In genomic region chr16:18896429-18896828, GRCm38 (mm10) we compare ENCODE assay signal across 8 mouse cellular contexts. TPM values are rescaled to one million over a fixed set of nuclear protein-coding genes. Genes with fewer than 3 reads are reported as not detected.
DNase-seq lines count a peak whose midpoint lies in the region; ATAC-seq and TF ChIP-seq lines count a peak whose summit lies in the region.
"Had no signal": no experiment of that assay in that cellular context is flagged by ENCODE, and none has a peak within 500 bp of the region (broad histone marks: within the 10 kb centered on the region; RNA-seq: fewer than 3 reads in every experiment).

No protein-coding gene starts in this region.

- peaks cover 17% of the 10 kb centered on the region for H3K36me3 ChIP-seq in liver, embryonic 14.5 days (replicated peaks; ENCODE audit: control insufficient read depth, insufficient read depth, low read depth)
- H3K36me3 ChIP-seq in liver, embryonic 11.5 days (ENCODE audit: control insufficient read depth, insufficient read depth, low read length) = peaks cover 19% of the 10 kb centered on the region; the same call in 1 of the 2 replicates
- H3K36me3 ChIP-seq in hindbrain, embryonic 14.5 days (replicated peaks; ENCODE audit: control insufficient read depth, insufficient read depth) = peaks cover 62% of the 10 kb centered on the region

- no peak overlapping the region for H3K9ac ChIP-seq in liver, embryonic 14.5 days (replicated peaks)
- H3K9ac ChIP-seq in liver, embryonic 11.5 days (ENCODE audit: low read depth, low read length) = no peak overlapping the region
- H3K9ac ChIP-seq in hindbrain, embryonic 14.5 days = no peak overlapping the region
- H3K9ac ChIP-seq: forebrain, postnatal 0 days had no signal

- H3K9me3 ChIP-seq in liver, embryonic 14.5 days (ENCODE audit: control insufficient read depth, low read length) = no peaks in the 10 kb centered on the region
- no peaks in the 10 kb centered on the region for H3K9me3 ChIP-seq in liver, embryonic 11.5 days (ENCODE audit: control insufficient read depth, low read length)
- H3K9me3 ChIP-seq in hindbrain, embryonic 14.5 days (ENCODE audit: control insufficient read depth, low read length) = no peaks in the 10 kb centered on the region

- TF ChIP-seq CTCF in liver, embryonic 14.5 days (IDR thresholded peaks at IDR 0.05; ENCODE audit: low read depth) = no peak
- TF ChIP-seq CTCF in brain, embryonic 14.5 days (IDR thresholded peaks at IDR 0.05; ENCODE audit: borderline replicate concordance, extremely low read depth, insufficient read depth, insufficient read length) = no peak

- H3K27ac ChIP-seq in liver, embryonic 14.5 days = no peak overlapping the region
- no peak overlapping the region for H3K27ac ChIP-seq in liver, embryonic 11.5 days (ENCODE audit: low read depth, low read length)
- no peak overlapping the region for H3K27ac ChIP-seq in hindbrain, embryonic 14.5 days

- peak; percentile 45; the same call in 1 of the 2 replicates for TF ChIP-seq EP300 in liver, embryonic 14.5 days (IDR thresholded peaks at IDR 0.05; ENCODE audit: low read depth)

- 60% methylated on average over 10 of the region's 10 CpGs for WGBS in liver, embryonic 14.5 days (ENCODE audit: insufficient replicate concordance)
- 80% methylated on average over 10 of the region's 10 CpGs for WGBS in liver, embryonic 11.5 days
- 80% methylated on average over 10 of the region's 10 CpGs for WGBS in hindbrain, embryonic 14.5 days

- H3K4me1 ChIP-seq in liver, embryonic 14.5 days (replicated peaks; ENCODE audit: control insufficient read depth in 2 of 2, insufficient read depth in 2 of 2, low read length in 1 of 2) = no peaks in the 10 kb centered on the region
- peaks cover 4% of the 10 kb centered on the region; the same call in 1 of the 2 replicates for H3K4me1 ChIP-seq in liver, embryonic 11.5 days (replicated peaks; ENCODE audit: control insufficient read depth, insufficient read depth, low read length)
- no peaks in the 10 kb centered on the region for H3K4me1 ChIP-seq in hindbrain, embryonic 14.5 days (replicated peaks; ENCODE audit: control insufficient read depth, insufficient read depth, low read length)

- DNase-seq in liver, embryonic 14.5 days (ENCODE audit: low read depth in 3 of 3, low spot score in 3 of 3) = peak in 1 of 3 experiments; percentile 13
- DNase-seq in liver, embryonic 11.5 days (ENCODE audit: low spot score) = no peak
- DNase-seq in brain, embryonic 14.5 days (ENCODE audit: low read depth) = peak; percentile 1
- peak; percentile 23 for DNase-seq in gastrocnemius, postnatal 10 days
- DNase-seq in mesoderm, embryonic 11.5 days (ENCODE audit: low read depth, low spot score) = peak; percentile 63
- no peak for DNase-seq in left cerebral cortex, adult 8-10 months (ENCODE audit: low spot score in 2 of 2)
- DNase-seq in hindbrain, embryonic 14.5 days (ENCODE audit: low spot score) = no peak
- DNase-seq: forebrain, postnatal 0 days had no signal

- TF ChIP-seq POLR2A in brain, embryonic 14.5 days (IDR thresholded peaks at IDR 0.05; ENCODE audit: borderline replicate concordance, extremely low read depth, insufficient read depth, insufficient read length, poor library complexity, severe bottlenecking) = no peak

- H3K4me3 ChIP-seq in liver, embryonic 14.5 days (ENCODE audit: insufficient read depth in 1 of 2, low read depth in 2 of 2, low read length in 2 of 2) = no peak overlapping the region
- no peak overlapping the region for H3K4me3 ChIP-seq in liver, embryonic 11.5 days (ENCODE audit: low read depth, low read length)
- no peak overlapping the region for H3K4me3 ChIP-seq in hindbrain, embryonic 14.5 days (replicated peaks; ENCODE audit: low read length)

- no peaks in the 10 kb centered on the region for H3K27me3 ChIP-seq in liver, embryonic 14.5 days (ENCODE audit: control insufficient read depth, insufficient read depth, low read length)
- no peaks in the 10 kb centered on the region for H3K27me3 ChIP-seq in liver, embryonic 11.5 days (replicated peaks; ENCODE audit: control insufficient read depth, insufficient read depth, low read length)
- no peaks in the 10 kb centered on the region for H3K27me3 ChIP-seq in hindbrain, embryonic 14.5 days (ENCODE audit: control insufficient read depth, insufficient read depth, low read length)

- ATAC-seq in liver, embryonic 14.5 days (ENCODE audit: insufficient read depth) = peak; percentile 28; the same call in 1 of the 2 replicates
- ATAC-seq in liver, embryonic 11.5 days (replicated peaks; ENCODE audit: low FRiP score) = no peak
- no peak for ATAC-seq in hindbrain, embryonic 14.5 days (ENCODE audit: low FRiP score)
- ATAC-seq: forebrain, postnatal 0 days had no signal

- H3K4me2 ChIP-seq in liver, embryonic 14.5 days (ENCODE audit: low read depth) = no peak overlapping the region
- H3K4me2 ChIP-seq in liver, embryonic 11.5 days = no peak overlapping the region
- no peak overlapping the region for H3K4me2 ChIP-seq in hindbrain, embryonic 14.5 days (replicated peaks)

RNA-seq across cellular contexts. Expression of gene Hira, which starts 19.6 kb away (rescaled TPM):
- 23.2 and 23.7 TPM in 2 replicates for polyA plus RNA-seq in liver, embryonic 14.5 days (2012; rRNA removed)
- polyA plus RNA-seq in liver, embryonic 14.5 days (2014; fragmentation: Nextera tagmentation; extraction: Ambion mirVana) = 4.9 and 5.9 TPM in 2 replicates
- polyA plus RNA-seq in liver, embryonic 11.5 days (2014; fragmentation: Nextera tagmentation; extraction: Ambion mirVana) = 9.4 and 13.1 TPM in 2 replicates
- polyA plus RNA-seq in brain, embryonic 14.5 days (2012; rRNA removed) = 119 and 120 TPM in 2 replicates
- 10 to 100 TPM; 22.3 to 27.8 TPM for total RNA-seq in gastrocnemius, postnatal 10 days (2021)
- total RNA-seq in left cerebral cortex, adult 8-10 months (2022) = 100 to 1,000 TPM in 1 of 4 experiments, 10 to 100 TPM in 3; 86.1 to 105 (median 86.3) TPM
- 21.3 and 22.8 TPM in 2 replicates for polyA plus RNA-seq in hindbrain, embryonic 14.5 days (2014; fragmentation: Nextera tagmentation; extraction: Ambion mirVana)

RNA-seq across cellular contexts. Expression of gene Mrpl40, which starts 19.8 kb away (rescaled TPM):
- 12.0 and 18.7 TPM in 2 replicates for polyA plus RNA-seq in liver, embryonic 14.5 days (2012; rRNA removed)
- polyA plus RNA-seq in liver, embryonic 14.5 days (2014; fragmentation: Nextera tagmentation; extraction: Ambion mirVana) = 52.7 and 53.8 TPM in 2 replicates
- 134 and 136 TPM in 2 replicates for polyA plus RNA-seq in liver, embryonic 11.5 days (2014; fragmentation: Nextera tagmentation; extraction: Ambion mirVana)
- polyA plus RNA-seq in brain, embryonic 14.5 days (2012; rRNA removed) = 17.1 and 21.4 TPM in 2 replicates
- total RNA-seq in gastrocnemius, postnatal 10 days (2021) = 10 to 100 TPM; 48.0 to 48.8 TPM
- total RNA-seq in left cerebral cortex, adult 8-10 months (2022) = 10 to 100 TPM; 37.1 to 41.3 (median 40.0) TPM
- polyA plus RNA-seq in hindbrain, embryonic 14.5 days (2014; fragmentation: Nextera tagmentation; extraction: Ambion mirVana) = 55.6 and 65.7 TPM in 2 replicates

Comparison
In these comparisons a context has a peak if more than half of its experiments do, and no peak if none do; other contexts are left out.
1. DNase-seq: peak in brain, embryonic 14.5 days (single experiment), gastrocnemius, postnatal 10 days (single experiment) and mesoderm, embryonic 11.5 days (single experiment); none in liver, embryonic 11.5 days (single experiment), left cerebral cortex, adult 8-10 months (0 of 2) and hindbrain, embryonic 14.5 days (single experiment).